Mouse (Mus musculus): ENCODE measurements around the gene Csnk1e. TPM values are rescaled to one million over a fixed set of nuclear protein-coding genes. Genes with fewer than 3 reads are reported as not detected.

Gene Csnk1e
- polyA plus RNA-seq, 1 experiment, result 17.4 TPM

DNA sequence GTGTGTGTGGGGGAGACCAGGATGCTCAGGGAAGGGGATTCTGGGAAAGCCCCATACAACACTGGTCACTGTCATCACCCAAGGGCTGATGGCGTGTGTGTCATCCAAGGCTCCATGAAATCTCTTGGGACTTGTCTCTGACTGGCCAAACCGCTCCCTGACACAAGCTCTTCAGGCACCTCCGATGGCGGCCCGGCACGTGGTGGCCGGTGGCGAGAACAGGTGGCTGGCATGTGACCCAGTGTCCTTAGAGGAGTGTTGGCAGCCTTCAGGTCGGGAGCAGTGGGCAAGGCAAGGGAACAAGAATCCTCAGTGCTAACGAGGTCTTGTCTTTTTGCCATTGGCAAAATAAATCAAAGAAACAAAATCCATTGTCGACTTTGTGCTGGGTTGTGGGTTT lies 36.7 kb downstream of the Csnk1e start:
- Histone ChIP-seq H3K4me1 (ENCODE audit: control insufficient read depth, insufficient read depth, insufficient read length, low read length) (no peaks in the 10 kb centered on the region), H3K4me3 (ENCODE audit: insufficient read depth, low read depth, low read length) (no peak overlapping the region), H3K27ac (replicated peaks; ENCODE audit: low read depth, low read length) (no peak overlapping the region)

GRCm38 (mm10) chr15:79418265-79418664 lies 37.1 kb downstream of the Csnk1e start:
- no peaks in the 10 kb centered on the region for H3K4me1 ChIP-seq (ENCODE audit: control insufficient read depth, insufficient read depth, insufficient read length, low read length)
- H3K4me3 ChIP-seq (ENCODE audit: insufficient read depth, low read depth, low read length), result no peak overlapping the region
- H3K27ac ChIP-seq (replicated peaks; ENCODE audit: low read depth, low read length), result no peak overlapping the region

DNA sequence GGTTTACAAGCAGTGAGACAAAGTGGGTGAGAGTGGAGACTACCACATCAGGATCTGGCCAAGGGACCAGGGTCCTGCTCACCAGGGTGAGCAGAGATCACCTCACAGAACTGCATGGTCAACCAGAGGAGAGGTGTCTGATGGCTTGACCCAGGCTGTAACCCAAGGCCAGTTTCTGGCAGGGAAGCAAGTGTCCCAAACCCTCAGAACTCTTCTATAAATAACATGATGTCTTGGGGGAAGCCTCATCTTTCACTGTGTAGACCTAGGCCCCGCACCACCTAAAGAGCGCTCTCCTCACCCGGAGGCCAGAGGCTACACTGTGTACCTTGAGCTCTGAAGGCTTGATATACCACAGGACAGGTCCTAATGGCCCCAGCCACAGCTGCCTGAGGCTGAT lies 38.0 kb downstream of the Csnk1e start:
- Histone ChIP-seq H3K27ac (replicated peaks; ENCODE audit: low read depth, low read length) (no peak overlapping the region), H3K4me1 (ENCODE audit: control insufficient read depth, insufficient read depth, insufficient read length, low read length) (no peaks in the 10 kb centered on the region), H3K4me3 (ENCODE audit: insufficient read depth, low read depth, low read length) (no peak overlapping the region)

GRCm38 (mm10) chr15:79416460-79417085 lies 38.8 kb downstream of the Csnk1e start:
- Histone ChIP-seq H3K27ac (replicated peaks; ENCODE audit: low read depth, low read length) (no peak overlapping the region), H3K4me1 (ENCODE audit: control insufficient read depth, insufficient read depth, insufficient read length, low read length) (no peaks in the 10 kb centered on the region), H3K4me3 (ENCODE audit: insufficient read depth, low read depth, low read length) (no peak overlapping the region)

- Histone ChIP-seq H3K4me1 (ENCODE audit: control insufficient read depth, insufficient read depth, insufficient read length, low read length) (no peaks in the 10 kb centered on the region), H3K4me3 (ENCODE audit: insufficient read depth, low read depth, low read length) (no peak overlapping the region), H3K27ac (replicated peaks; ENCODE audit: low read depth, low read length) (no peak overlapping the region)
Measured at GRCm38 (mm10) chr15:79414513-79414912, 40.9 kb downstream of the Csnk1e start.

- Histone ChIP-seq H3K4me3 (ENCODE audit: insufficient read depth, low read depth, low read length) (no peak overlapping the region), H3K27ac (replicated peaks; ENCODE audit: low read depth, low read length) (no peak overlapping the region), H3K4me1 (ENCODE audit: control insufficient read depth, insufficient read depth, insufficient read length, low read length) (no peaks in the 10 kb centered on the region)
Measured at GRCm38 (mm10) chr15:79413802-79414201, 41.6 kb downstream of the Csnk1e start.

- Histone ChIP-seq H3K27ac (replicated peaks; ENCODE audit: low read depth, low read length) (no peak overlapping the region), H3K4me3 (ENCODE audit: insufficient read depth, low read depth, low read length) (no peak overlapping the region), H3K4me1 (ENCODE audit: control insufficient read depth, insufficient read depth, insufficient read length, low read length) (no peaks in the 10 kb centered on the region)
Measured at GRCm38 (mm10) chr15:79413201-79413600, 42.2 kb downstream of the Csnk1e start.

DNA sequence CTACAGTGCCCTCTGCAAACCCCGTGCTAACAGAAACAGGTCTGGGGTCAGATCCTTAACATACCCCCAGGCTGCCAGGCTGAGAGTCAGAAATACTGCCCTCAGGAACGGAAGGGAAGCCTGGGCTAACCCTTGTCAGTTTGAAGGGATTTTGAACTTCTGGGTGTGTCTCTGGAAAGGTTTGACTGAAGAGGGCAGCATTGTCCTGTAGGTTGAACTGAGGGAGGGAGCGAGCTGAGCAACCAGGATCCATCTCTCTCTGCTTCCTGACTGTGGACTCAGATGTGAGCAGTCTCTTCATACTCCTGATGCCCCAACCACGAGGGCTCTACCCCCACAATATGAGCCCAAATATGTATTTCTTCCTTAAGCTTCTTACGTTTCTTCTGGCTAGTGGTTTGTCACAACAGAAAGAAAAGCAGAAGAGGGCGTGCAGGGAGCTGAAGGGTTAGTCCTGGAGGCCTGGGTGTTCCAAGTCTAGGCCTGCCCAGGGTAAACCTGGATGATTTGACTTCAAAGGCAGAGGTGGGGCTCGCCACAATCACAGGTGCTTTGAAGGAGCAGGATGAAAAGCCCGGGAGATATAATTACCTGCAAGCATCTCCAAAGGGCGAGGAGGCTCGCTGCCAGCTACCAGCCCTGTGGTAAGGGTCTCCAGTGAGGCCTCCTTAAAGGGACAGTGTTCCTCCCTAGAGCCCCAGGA lies 43.9 kb downstream of the Csnk1e start:
- no peak overlapping the region for H3K27ac ChIP-seq (replicated peaks; ENCODE audit: low read depth, low read length)
- no peak overlapping the region for H3K4me3 ChIP-seq (ENCODE audit: insufficient read depth, low read depth, low read length)
- H3K4me1 ChIP-seq (ENCODE audit: control insufficient read depth, insufficient read depth, insufficient read length, low read length), result no peaks in the 10 kb centered on the region

GRCm38 (mm10) chr15:79409077-79409573 lies 46.2 kb downstream of the Csnk1e start:
- H3K27ac ChIP-seq (replicated peaks; ENCODE audit: low read depth, low read length), result 0 out of 2 replicates have a peak overlapping the region, but pooled peaks have one; percentile 5
- H3K4me1 ChIP-seq (ENCODE audit: control insufficient read depth, insufficient read depth, insufficient read length, low read length), result no peaks in the 10 kb centered on the region
- no peak overlapping the region for H3K4me3 ChIP-seq (ENCODE audit: insufficient read depth, low read depth, low read length)

GRCm38 (mm10) chr15:79406564-79406963 lies 48.8 kb downstream of the Csnk1e start:
- Histone ChIP-seq H3K4me3 (ENCODE audit: insufficient read depth, low read depth, low read length) (no peak overlapping the region), H3K4me1 (ENCODE audit: control insufficient read depth, insufficient read depth, insufficient read length, low read length) (peaks cover 7% of the 10 kb centered on the region; the same call in 1 of the 2 replicates), H3K27ac (replicated peaks; ENCODE audit: low read depth, low read length) (no peak overlapping the region)

- Histone ChIP-seq H3K4me3 (ENCODE audit: insufficient read depth, low read depth, low read length) (no peak overlapping the region), H3K4me1 (ENCODE audit: control insufficient read depth, insufficient read depth, insufficient read length, low read length) (peaks cover 27% of the 10 kb centered on the region), H3K27ac (replicated peaks; ENCODE audit: low read depth, low read length) (no peak overlapping the region)
Measured at GRCm38 (mm10) chr15:79404277-79404676, 51.1 kb downstream of the Csnk1e start.

DNA sequence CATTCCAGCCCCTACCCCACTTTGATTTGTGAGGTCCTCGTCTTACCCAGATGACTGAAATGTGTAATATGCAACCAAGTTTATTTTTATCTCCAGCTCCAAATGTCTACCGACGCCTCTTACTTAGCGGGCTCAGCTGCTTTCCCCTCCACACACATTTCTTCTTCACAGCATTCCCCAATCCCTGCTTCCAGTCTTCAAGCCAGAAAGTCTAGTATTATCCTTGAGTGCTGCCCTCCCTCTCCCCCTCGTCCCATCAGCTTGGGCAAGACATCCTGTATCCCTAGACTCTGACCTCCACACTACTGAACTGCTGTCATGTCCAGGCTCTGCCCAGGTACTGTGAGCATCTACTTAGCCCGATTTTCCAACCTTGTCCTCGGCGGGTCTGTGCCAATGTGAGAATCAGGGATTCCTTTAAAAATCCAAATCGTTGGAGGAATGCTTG lies 51.6 kb downstream of the Csnk1e start:
- H3K4me3 ChIP-seq (ENCODE audit: insufficient read depth, low read depth, low read length), result peak overlapping the region; percentile 94
- H3K4me1 ChIP-seq (ENCODE audit: control insufficient read depth, insufficient read depth, insufficient read length, low read length), result peaks cover 31% of the 10 kb centered on the region
- H3K27ac ChIP-seq (replicated peaks; ENCODE audit: low read depth, low read length), result peak overlapping the region; percentile 93

GRCm38 (mm10) chr15:79402836-79403762 lies 52.3 kb downstream of the Csnk1e start, which contains the start of gene Tmem184b:
Tmem184b (minus strand) TSS chr15:79403569.
- H3K27ac ChIP-seq (replicated peaks; ENCODE audit: low read depth, low read length), result peak within 1 kb of the TSS; percentile 93
- peak within 1 kb of the TSS; percentile 94 for H3K4me3 ChIP-seq (ENCODE audit: insufficient read depth, low read depth, low read length)
- H3K4me1 ChIP-seq (ENCODE audit: control insufficient read depth, insufficient read depth, insufficient read length, low read length), result peaks cover 37% of the 10 kb centered on the region

DNA sequence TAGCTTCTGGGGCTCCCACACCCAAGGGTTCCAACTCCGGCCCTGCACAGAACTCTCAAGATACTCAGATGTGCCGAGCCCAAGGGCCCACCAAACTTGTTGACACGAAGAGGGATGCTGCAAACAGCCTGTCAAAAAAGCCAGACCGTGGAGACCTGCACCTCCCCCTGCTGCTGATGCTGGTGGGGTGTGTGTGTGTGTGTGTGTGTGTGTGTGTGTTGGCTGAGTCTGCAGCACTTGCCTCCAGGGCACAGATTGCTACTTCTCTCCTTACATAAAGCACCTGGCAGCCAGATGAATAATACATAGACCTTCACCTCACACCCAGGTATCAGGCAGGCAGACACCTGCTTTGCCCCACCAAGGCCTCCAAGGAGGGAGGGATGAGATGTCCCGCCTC lies 53.2 kb downstream of the Csnk1e start:
- Histone ChIP-seq H3K4me3 (ENCODE audit: insufficient read depth, low read depth, low read length) (peak overlapping the region; percentile 94), H3K27ac (replicated peaks; ENCODE audit: low read depth, low read length) (no peak overlapping the region; the same call in 1 of the 2 replicates), H3K4me1 (ENCODE audit: control insufficient read depth, insufficient read depth, insufficient read length, low read length) (peaks cover 41% of the 10 kb centered on the region)

GRCm38 (mm10) chr15:79400975-79401365 lies 54.4 kb downstream of the Csnk1e start:
- H3K4me1 ChIP-seq (ENCODE audit: control insufficient read depth, insufficient read depth, insufficient read length, low read length), result peaks cover 41% of the 10 kb centered on the region
- H3K4me3 ChIP-seq (ENCODE audit: insufficient read depth, low read depth, low read length), result peak overlapping the region; percentile 43
- H3K27ac ChIP-seq (replicated peaks; ENCODE audit: low read depth, low read length), result peak overlapping the region; percentile 89
